Mouse (Mus musculus): ENCODE measurements around the gene Pbrm1.

DNA sequence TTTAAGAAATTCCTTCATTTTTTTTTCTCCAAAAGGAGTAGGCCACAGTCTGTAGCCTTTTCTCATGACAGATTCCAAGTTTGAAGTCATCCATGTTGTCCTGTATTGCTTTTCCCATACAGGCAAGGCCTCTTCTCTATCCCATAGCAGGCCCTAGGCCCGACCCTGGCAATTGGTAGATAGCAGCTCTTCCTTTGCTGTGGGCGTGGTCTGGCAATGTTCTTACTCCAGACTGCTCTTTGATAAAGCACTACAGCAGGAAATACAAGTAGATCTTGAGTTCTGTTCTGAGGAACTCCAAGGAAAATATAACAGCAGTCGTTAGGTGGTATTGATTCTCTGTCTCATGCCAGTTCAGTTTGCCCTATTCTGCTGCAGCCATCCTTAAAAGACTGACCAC, 91.7 kb downstream of the Pbrm1 start:
- TF ChIP-seq CTCF (IDR thresholded peaks at IDR 0.05; ENCODE audit: low read depth) (no peak), EP300 (IDR thresholded peaks at IDR 0.05; ENCODE audit: low read depth) (no peak)
